Mouse (Mus musculus): ENCODE data around the gene Cdc42ep1. TPM values are rescaled to one million over a fixed set of nuclear protein-coding genes. Genes with fewer than 3 reads are reported as not detected.

Gene Cdc42ep1
- total and polyA plus RNA-seq, 2 experiments from 2014 or later: 18.1 to 20.6 TPM

- ATAC-seq (peak; percentile 70), DNase-seq (ENCODE audit: low spot score) (peak; percentile 43)
- TF ChIP-seq CTCF (IDR thresholded peaks at IDR 0.05; ENCODE audit: low read depth): no peak
- H3K4me1 ChIP-seq (ENCODE audit: insufficient read depth, low read length): 0 out of 2 replicates have a peak, but pooled peaks cover 3% of the 10 kb centered on the region
- H3K9ac ChIP-seq (replicated peaks; ENCODE audit: low read length): no peak overlapping the region
- H3K4me3 ChIP-seq (ENCODE audit: low read length): no peak overlapping the region
- no peaks in the 10 kb centered on the region for H3K36me3 ChIP-seq (ENCODE audit: insufficient read depth, low read length)
- H3K9me3 ChIP-seq (ENCODE audit: low read length): no peaks in the 10 kb centered on the region
- no peak overlapping the region for H3K4me2 ChIP-seq (ENCODE audit: low read depth, low read length)
- WGBS: 28% methylated on average over 7 of the region's 7 CpGs
- no peaks in the 10 kb centered on the region for H3K27me3 ChIP-seq (ENCODE audit: insufficient read depth, low read length)
- peak overlapping the region; percentile 78 for H3K27ac ChIP-seq
Measured at GRCm38 (mm10) chr15:78868826-78869233, 26.4 kb downstream of the Cdc42ep1 start.

GRCm38 (mm10) chr15:78869775-78870174 lies 27.4 kb downstream of the Cdc42ep1 start:
- TF ChIP-seq CTCF (IDR thresholded peaks at IDR 0.05; ENCODE audit: low read depth): peak; percentile 80
- Histone ChIP-seq H3K27me3 (ENCODE audit: insufficient read depth, low read length) (no peaks in the 10 kb centered on the region), H3K4me2 (ENCODE audit: low read depth, low read length) (no peak overlapping the region), H3K27ac (no peak overlapping the region), H3K4me3 (ENCODE audit: low read length) (no peak overlapping the region), H3K9ac (replicated peaks; ENCODE audit: low read length) (no peak overlapping the region), H3K4me1 (ENCODE audit: insufficient read depth, low read length) (0 out of 2 replicates have a peak, but pooled peaks cover 4% of the 10 kb centered on the region), H3K9me3 (ENCODE audit: low read length) (no peaks in the 10 kb centered on the region), H3K36me3 (ENCODE audit: insufficient read depth, low read length) (no peaks in the 10 kb centered on the region)
- DNase-seq (ENCODE audit: low spot score) (peak; percentile 78), ATAC-seq (no peak)
- WGBS: 24% methylated on average over 6 of the region's 6 CpGs

GRCm38 (mm10) chr15:78872021-78872608 lies 29.7 kb downstream of the Cdc42ep1 start:
- no peak overlapping the region for H3K9ac ChIP-seq (replicated peaks; ENCODE audit: low read length)
- 49% methylated on average over 5 of the region's 5 CpGs for WGBS
- no peak; the same call in 1 of the 2 replicates for TF ChIP-seq CTCF (IDR thresholded peaks at IDR 0.05; ENCODE audit: low read depth)
- no peak overlapping the region for H3K4me3 ChIP-seq (ENCODE audit: low read length)
- H3K27me3 ChIP-seq (ENCODE audit: insufficient read depth, low read length): no peaks in the 10 kb centered on the region
- H3K4me1 ChIP-seq (ENCODE audit: insufficient read depth, low read length): 0 out of 2 replicates have a peak, but pooled peaks cover 4% of the 10 kb centered on the region
- H3K27ac ChIP-seq: no peak overlapping the region
- DNase-seq (ENCODE audit: low spot score) (no peak), ATAC-seq (no peak)
- H3K4me2 ChIP-seq (ENCODE audit: low read depth, low read length): no peak overlapping the region
- no peaks in the 10 kb centered on the region for H3K36me3 ChIP-seq (ENCODE audit: insufficient read depth, low read length)
- H3K9me3 ChIP-seq (ENCODE audit: low read length): no peaks in the 10 kb centered on the region

- WGBS: 37% methylated on average over 13 of the region's 13 CpGs
- Histone ChIP-seq H3K27ac (no peak overlapping the region), H3K4me1 (ENCODE audit: insufficient read depth, low read length) (0 out of 2 replicates have a peak, but pooled peaks cover 4% of the 10 kb centered on the region), H3K4me2 (ENCODE audit: low read depth, low read length) (no peak overlapping the region), H3K36me3 (ENCODE audit: insufficient read depth, low read length) (no peaks in the 10 kb centered on the region), H3K4me3 (ENCODE audit: low read length) (no peak overlapping the region), H3K9me3 (ENCODE audit: low read length) (no peaks in the 10 kb centered on the region), H3K9ac (replicated peaks; ENCODE audit: low read length) (no peak overlapping the region), H3K27me3 (ENCODE audit: insufficient read depth, low read length) (no peaks in the 10 kb centered on the region)
- peak; percentile 60 for DNase-seq (ENCODE audit: low spot score)
- no peak for ATAC-seq
- peak; percentile 40; the same call in 1 of the 2 replicates for TF ChIP-seq CTCF (IDR thresholded peaks at IDR 0.05; ENCODE audit: low read depth)
Measured at GRCm38 (mm10) chr15:78873803-78874435, 31.5 kb downstream of the Cdc42ep1 start.

GRCm38 (mm10) chr15:78874989-78875388 lies 32.6 kb downstream of the Cdc42ep1 start:
- Histone ChIP-seq H3K27me3 (ENCODE audit: insufficient read depth, low read length) (no peaks in the 10 kb centered on the region), H3K4me3 (ENCODE audit: low read length) (no peak overlapping the region), H3K27ac (peak overlapping the region; percentile 99; the same call in 1 of the 2 replicates), H3K4me1 (ENCODE audit: insufficient read depth, low read length) (0 out of 2 replicates have a peak, but pooled peaks cover 4% of the 10 kb centered on the region), H3K36me3 (ENCODE audit: insufficient read depth, low read length) (no peaks in the 10 kb centered on the region), H3K4me2 (ENCODE audit: low read depth, low read length) (no peak overlapping the region), H3K9ac (replicated peaks; ENCODE audit: low read length) (no peak overlapping the region), H3K9me3 (ENCODE audit: low read length) (no peaks in the 10 kb centered on the region)
- DNase-seq (ENCODE audit: low spot score) (no peak), ATAC-seq (no peak)
- 77% methylated on average over 8 of the region's 8 CpGs for WGBS
- no peak for TF ChIP-seq CTCF (IDR thresholded peaks at IDR 0.05; ENCODE audit: low read depth)

GRCm38 (mm10) chr15:78875537-78875936 lies 33.1 kb downstream of the Cdc42ep1 start:
- no peaks in the 10 kb centered on the region for H3K27me3 ChIP-seq (ENCODE audit: insufficient read depth, low read length)
- H3K4me3 ChIP-seq (ENCODE audit: low read length): 0 out of 2 replicates have a peak overlapping the region, but pooled peaks have one; percentile 8
- no peak for ATAC-seq
- peak overlapping the region; percentile 13; the same call in 1 of the 2 replicates for H3K9ac ChIP-seq (replicated peaks; ENCODE audit: low read length)
- DNase-seq (ENCODE audit: low spot score): no peak
- H3K27ac ChIP-seq: peak overlapping the region; percentile 99
- no peak for TF ChIP-seq CTCF (IDR thresholded peaks at IDR 0.05; ENCODE audit: low read depth)
- 0 out of 2 replicates have a peak, but pooled peaks cover 4% of the 10 kb centered on the region for H3K4me1 ChIP-seq (ENCODE audit: insufficient read depth, low read length)
- H3K4me2 ChIP-seq (ENCODE audit: low read depth, low read length): peak overlapping the region; percentile 89
- H3K36me3 ChIP-seq (ENCODE audit: insufficient read depth, low read length): no peaks in the 10 kb centered on the region
- WGBS: 68% methylated on average over 5 of the region's 5 CpGs
- no peaks in the 10 kb centered on the region for H3K9me3 ChIP-seq (ENCODE audit: low read length)

Data from hindbrain, postnatal 0 days (tissue).